Mouse (Mus musculus) skeletal muscle tissue, adult 2 months (tissue): ENCODE data around the gene Ckap2l.
A peak's percentile ranks its signal among the peaks of the same experiment; 100 is the strongest.

Experiments used
- DNase-seq: peaks from one replicate; pipeline ENCODE4 v3.0.0-alpha.2; 2012; ENCODE audit warnings: low read depth, low spot score

Gene Ckap2l

GRCm38 (mm10) chr2:129263073-129263472, 33.9 kb downstream of the Ckap2l start:
- DNase-seq = no peak

- DNase-seq = no peak
Measured at GRCm38 (mm10) chr2:129261151-129261794, 35.7 kb downstream of the Ckap2l start.

GRCm38 (mm10) chr2:129260646-129261045, 36.4 kb downstream of the Ckap2l start:
- DNase-seq = no peak

- peak; percentile 73 for DNase-seq
Measured at GRCm38 (mm10) chr2:129258475-129259211, 38.4 kb downstream of the Ckap2l start.

GRCm38 (mm10) chr2:129258056-129258455, 39.0 kb downstream of the Ckap2l start:
- no peak for DNase-seq

- DNase-seq = no peak
Measured at GRCm38 (mm10) chr2:129256006-129256405, 41.0 kb downstream of the Ckap2l start.

GRCm38 (mm10) chr2:129254076-129254475, 42.9 kb downstream of the Ckap2l start:
- DNase-seq = no peak

GRCm38 (mm10) chr2:129253631-129253970, 43.4 kb downstream of the Ckap2l start:
- no peak for DNase-seq

GRCm38 (mm10) chr2:129252836-129253630, 44.0 kb downstream of the Ckap2l start:
- no peak for DNase-seq

GRCm38 (mm10) chr2:129249321-129249720, 47.7 kb downstream of the Ckap2l start:
- DNase-seq = no peak

- no peak for DNase-seq
Measured at GRCm38 (mm10) chr2:129247707-129248121, 49.3 kb downstream of the Ckap2l start.

GRCm38 (mm10) chr2:129246924-129247323, 50.1 kb downstream of the Ckap2l start:
- no peak for DNase-seq

- no peak for DNase-seq
Measured at GRCm38 (mm10) chr2:129246436-129246835, 50.6 kb downstream of the Ckap2l start.

GRCm38 (mm10) chr2:129245618-129246017, 51.4 kb downstream of the Ckap2l start:
- DNase-seq = no peak

GRCm38 (mm10) chr2:129244446-129245120, 52.4 kb downstream of the Ckap2l start:
- DNase-seq = peak; percentile 26

GRCm38 (mm10) chr2:129243786-129244185, 53.2 kb downstream of the Ckap2l start:
- DNase-seq = peak; percentile 29

GRCm38 (mm10) chr2:129243005-129243404, 54.0 kb downstream of the Ckap2l start:
- DNase-seq = no peak

- no peak for DNase-seq
Measured at GRCm38 (mm10) chr2:129241845-129242833, 54.9 kb downstream of the Ckap2l start.

- DNase-seq = no peak
Measured at GRCm38 (mm10) chr2:129240726-129241432, 56.1 kb downstream of the Ckap2l start.

GRCm38 (mm10) chr2:129236526-129236925, 60.5 kb downstream of the Ckap2l start:
- no peak for DNase-seq
